Mouse (Mus musculus) layer of hippocampus, adult 9-10 months (tissue): ENCODE results near the gene Gm136.

Experiments
- DNase-seq: peaks from one replicate; pipeline ENCODE4 v3.0.0; 2022; ENCODE audit warnings: low spot score

Gene Gm136

DNA sequence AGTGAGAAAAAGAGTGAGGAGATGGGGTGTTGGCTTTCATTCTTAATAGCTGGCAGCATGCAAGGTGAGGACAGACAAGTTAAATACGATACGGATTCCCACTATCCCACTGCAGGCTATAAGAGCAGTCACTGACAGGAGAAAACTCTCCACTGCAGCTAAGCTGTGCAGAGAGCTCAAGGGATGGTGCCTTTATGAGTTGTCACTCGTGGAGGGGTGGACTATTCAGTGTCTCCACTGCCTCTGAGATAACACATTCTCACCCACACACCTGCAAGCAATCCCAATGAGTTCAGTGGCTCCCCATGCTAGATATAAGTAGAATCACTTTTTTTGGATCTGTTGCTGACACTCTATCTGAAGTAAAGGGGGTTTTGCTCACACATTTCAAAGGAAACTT is 47.9 kb downstream of the Gm136 start:
- no peak for DNase-seq

DNA sequence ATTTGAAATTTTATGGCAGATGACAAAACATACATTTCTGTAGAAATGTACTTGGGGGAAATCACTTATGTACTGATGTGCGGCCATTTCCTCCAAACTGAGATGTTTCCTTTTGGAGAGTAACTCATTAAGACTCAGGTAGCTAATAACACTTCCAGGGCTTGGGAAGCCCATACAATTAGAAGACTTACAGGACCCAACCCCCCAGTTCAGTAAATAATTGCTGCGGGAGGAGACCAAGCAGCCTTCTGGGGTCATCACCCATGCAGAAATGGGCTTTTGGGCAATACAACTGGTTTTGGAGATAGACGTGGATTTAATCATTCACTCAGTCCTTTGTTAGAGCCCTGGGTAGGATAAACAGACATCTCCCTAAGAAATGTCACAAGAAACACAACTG is 48.8 kb downstream of the Gm136 start:
- DNase-seq: no peak

DNA sequence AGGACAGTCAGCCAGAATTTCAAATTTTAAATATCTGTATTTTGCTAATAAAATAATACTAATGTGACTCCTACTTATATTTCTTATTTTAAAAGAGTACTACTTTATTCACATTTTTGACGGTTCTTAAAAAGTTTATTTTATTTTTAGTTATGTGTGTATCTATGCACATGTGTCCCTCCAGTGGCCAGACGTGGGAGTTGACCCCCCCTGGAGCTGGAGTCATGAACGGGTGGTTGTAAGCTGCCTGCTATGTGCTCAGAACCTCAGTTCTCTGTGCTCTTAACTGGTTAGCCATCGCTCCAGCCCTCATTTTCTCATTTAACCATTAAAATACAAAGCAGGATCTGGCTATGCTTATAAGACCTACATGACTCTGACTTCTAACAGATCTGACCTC is 53.0 kb downstream of the Gm136 start:
- DNase-seq: no peak

DNA sequence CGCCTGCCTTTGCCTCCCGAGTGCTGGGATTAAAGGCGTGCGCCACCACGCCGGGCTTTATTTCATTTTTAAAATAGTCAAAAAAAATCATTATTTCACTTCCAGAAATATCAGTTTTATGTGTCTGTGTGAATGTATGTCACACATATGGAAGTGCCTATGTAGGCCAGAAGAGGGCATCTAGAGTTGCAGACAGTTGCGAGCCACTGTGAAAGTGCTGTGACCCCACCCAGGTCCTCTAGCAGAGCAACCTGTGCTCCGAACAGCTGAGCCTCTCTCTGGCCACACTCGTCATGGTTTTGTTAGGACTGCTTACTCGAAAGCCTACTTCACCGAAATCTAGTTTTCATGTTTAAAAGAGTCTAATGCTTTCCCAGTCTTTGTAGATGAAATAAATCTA is 53.8 kb downstream of the Gm136 start:
- DNase-seq: no peak

DNA sequence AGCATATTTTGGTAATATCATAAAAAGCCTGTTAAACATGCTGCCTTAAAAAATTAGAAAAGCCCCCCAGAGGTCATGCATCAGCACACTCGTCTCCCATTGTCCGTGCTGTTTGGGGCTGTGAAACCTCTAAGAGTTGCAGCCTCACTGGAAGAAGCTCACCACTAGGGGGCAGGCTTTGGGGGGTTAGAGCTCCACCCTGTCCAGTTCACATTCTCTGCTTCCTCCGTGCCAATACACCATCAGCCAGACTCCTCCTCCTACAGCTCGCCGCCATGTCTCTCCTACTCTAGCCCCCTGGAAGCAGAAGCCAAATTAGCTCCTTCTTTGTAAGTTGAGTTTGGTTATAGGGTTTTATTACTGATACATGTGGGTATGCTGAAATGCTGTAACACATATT is 54.5 kb downstream of the Gm136 start:
- no peak for DNase-seq
